Mouse (Mus musculus): Measurements from ENCODE around the gene Usp24.

GRCm38 (mm10) chr4:106282123-106282510 lies 33.9 kb upstream of the Usp24 start:
- TF ChIP-seq POLR2A (IDR thresholded peaks at IDR 0.05; ENCODE audit: borderline replicate concordance, extremely low read depth, insufficient read depth, insufficient read length, poor library complexity, severe bottlenecking): no peak
- no peak for TF ChIP-seq CTCF (IDR thresholded peaks at IDR 0.05; ENCODE audit: borderline replicate concordance, extremely low read depth, insufficient read depth, insufficient read length)
